Mouse (Mus musculus) stomach, embryonic 15.5 days (tissue): ENCODE measurements at regions not wholly inside any gene's neighbourhood (a gene's known extent, or its start where the extent isn't known, plus 50 kb on each side); places are given as distances from the start of the nearest gene placed in this dataset.

Experiments used
- ATAC-seq: fragments of 200-750 bp; cut with Nextera tagmentation; 2 replicates; pipeline ENCODE4 v1.8.0; 2017; ENCODE audit warnings: low read depth, moderate number of reproducible peaks, moderate TSS enrichment; ENCODE audit not compliant: insufficient read depth, low FRiP score
- H3K27ac ChIP-seq: fragments of 300-500 bp; sonication (generic); 2 replicates; pipeline ENCODE4 v1.5.1; 2015; ENCODE audit warnings: mild to moderate bottlenecking, inconsistent platforms
- H3K27me3 ChIP-seq: fragments of 300-500 bp; sonication (generic); replicated peaks from 2 replicates; pipeline ENCODE4 v1.6.1; 2015; ENCODE audit warnings: inconsistent platforms
- H3K36me3 ChIP-seq: fragments of 300-500 bp; sonication (generic); 2 replicates; pipeline ENCODE4 v1.6.1; 2015; ENCODE audit warnings: inconsistent platforms
- H3K4me1 ChIP-seq: fragments of 300-500 bp; sonication (generic); 2 replicates; pipeline ENCODE4 v1.6.1; 2015; ENCODE audit warnings: inconsistent platforms
- H3K4me2 ChIP-seq: fragments of 300-500 bp; sonication (generic); 2 replicates; pipeline ENCODE4 v1.6.1; 2015; ENCODE audit warnings: mild to moderate bottlenecking, inconsistent platforms
- H3K4me3 ChIP-seq: fragments of 300-500 bp; sonication (generic); replicated peaks from 2 replicates; pipeline ENCODE4 v1.5.1; 2015; ENCODE audit warnings: inconsistent platforms
- H3K9ac ChIP-seq: fragments of 300-500 bp; sonication (generic); 2 replicates; pipeline ENCODE4 v1.6.1; 2015; ENCODE audit warnings: inconsistent platforms
- H3K9me3 ChIP-seq: fragments of 300-500 bp; sonication (generic); 2 replicates; pipeline ENCODE4 v1.6.1; 2016; ENCODE audit warnings: inconsistent platforms
- WGBS: fragments of 180-500 bp; shearing (Covaris S2); methylation state at CpG from one replicate; pipeline ENCODE4 v1.1.7; 2015; 5-methylcytosine and 5-hydroxymethylcytosine counted together

DNA sequence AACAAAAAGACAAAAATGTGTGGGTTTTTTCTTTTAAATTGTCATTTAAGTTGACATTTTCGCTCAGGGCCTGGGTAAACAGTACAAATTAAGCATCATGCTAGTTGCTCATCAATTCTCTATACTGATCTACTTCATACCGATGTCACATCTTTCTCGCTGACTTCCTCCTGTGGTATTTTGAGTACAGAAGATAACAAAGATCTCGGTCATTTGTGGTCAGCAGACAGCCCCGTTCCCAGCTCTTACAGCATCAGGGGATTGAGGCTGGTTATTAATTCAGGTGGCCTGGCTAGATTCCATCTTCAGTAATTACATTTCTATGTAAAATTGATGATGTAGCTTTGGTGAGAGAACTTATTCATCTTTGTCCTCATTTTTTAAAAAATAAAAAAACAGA lies 483.6 kb upstream of the Gm11114 start:
- H3K9ac ChIP-seq: no peak overlapping the region
- H3K9me3 ChIP-seq: no peaks in the 10 kb centered on the region
- no peak overlapping the region for H3K4me3 ChIP-seq
- H3K4me1 ChIP-seq: no peaks in the 10 kb centered on the region
- no peak overlapping the region for H3K4me2 ChIP-seq
- no peaks in the 10 kb centered on the region for H3K27me3 ChIP-seq
- H3K27ac ChIP-seq: no peak overlapping the region
- no peaks in the 10 kb centered on the region for H3K36me3 ChIP-seq
- ATAC-seq: no peak
- WGBS: 66% methylated on average over 5 of the region's 5 CpGs

DNA sequence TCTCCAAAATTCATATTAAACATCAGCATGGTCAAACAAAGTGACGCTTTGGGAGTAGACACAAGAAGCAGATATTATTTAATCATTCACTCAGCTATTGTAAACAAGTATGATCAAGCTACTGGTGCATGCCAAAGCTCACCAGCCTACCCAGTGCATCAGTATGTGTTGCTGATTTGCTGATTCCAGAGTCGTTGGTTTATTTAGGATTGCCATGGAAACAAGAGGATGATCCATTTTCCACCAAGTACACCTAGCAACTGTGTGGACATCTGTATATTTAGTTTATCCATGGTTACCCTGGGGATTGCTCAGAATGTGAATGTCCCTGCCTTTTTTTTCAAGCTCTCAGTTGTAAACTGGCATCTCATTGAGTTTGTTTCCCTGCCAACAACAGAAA lies 481.9 kb upstream of the Gm11114 start:
- 48% methylated on average over 2 of the region's 2 CpGs for WGBS
- H3K9ac ChIP-seq: no peak overlapping the region
- no peaks in the 10 kb centered on the region for H3K27me3 ChIP-seq
- H3K4me1 ChIP-seq: no peaks in the 10 kb centered on the region
- ATAC-seq: no peak
- no peak overlapping the region for H3K4me3 ChIP-seq
- no peak overlapping the region for H3K27ac ChIP-seq
- H3K36me3 ChIP-seq: no peaks in the 10 kb centered on the region
- H3K4me2 ChIP-seq: no peak overlapping the region
- H3K9me3 ChIP-seq: no peaks in the 10 kb centered on the region

DNA sequence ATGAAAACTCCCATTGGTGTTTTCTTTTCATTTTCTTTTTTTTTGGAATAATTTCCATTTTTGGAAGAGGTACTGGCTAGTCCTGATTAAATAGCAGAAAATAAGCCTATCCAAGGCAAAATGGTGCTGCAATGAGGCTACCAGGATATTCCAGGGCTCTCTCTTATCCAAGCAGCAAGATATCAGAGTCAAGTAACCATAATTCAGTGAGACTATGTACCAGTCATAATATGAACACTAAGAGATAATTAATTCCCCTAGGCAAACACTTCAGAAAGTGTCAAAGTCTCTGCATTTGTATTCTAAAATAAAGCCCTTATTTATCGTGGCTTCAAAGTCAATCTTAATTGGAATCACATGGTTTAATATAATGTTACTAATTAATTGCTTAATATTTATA lies 475.1 kb upstream of the Gm11114 start:
- no peaks in the 10 kb centered on the region for H3K9me3 ChIP-seq
- H3K4me3 ChIP-seq: no peak overlapping the region
- no peaks in the 10 kb centered on the region for H3K36me3 ChIP-seq
- no peaks in the 10 kb centered on the region for H3K4me1 ChIP-seq
- no peak for ATAC-seq
- no peak overlapping the region for H3K4me2 ChIP-seq
- H3K27me3 ChIP-seq: no peaks in the 10 kb centered on the region
- H3K27ac ChIP-seq: no peak overlapping the region
- no peak overlapping the region for H3K9ac ChIP-seq
- WGBS: 85% methylated on average over 1 of the region's 1 CpGs

DNA sequence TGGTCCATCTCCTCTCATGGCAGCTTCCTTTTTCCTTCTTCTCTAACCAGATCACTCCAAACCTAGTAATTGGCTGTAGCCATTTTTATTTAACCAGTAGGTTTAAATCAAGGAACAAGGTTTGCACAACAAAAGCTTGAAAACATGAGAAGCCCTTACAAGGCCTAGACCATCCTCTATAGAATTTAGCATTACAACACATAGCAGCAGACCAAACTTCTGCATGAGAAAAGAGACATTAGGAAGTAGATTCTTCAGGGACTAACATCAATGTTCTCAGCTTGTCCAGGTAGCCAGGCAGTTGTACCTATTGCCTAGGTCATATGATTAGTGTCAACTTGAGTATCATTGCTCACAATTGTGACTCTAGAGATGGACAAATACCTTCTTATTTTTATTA lies 468.6 kb upstream of the Gm11114 start:
- no peak for ATAC-seq
- H3K36me3 ChIP-seq: no peaks in the 10 kb centered on the region
- no peak overlapping the region for H3K27ac ChIP-seq
- no peak overlapping the region for H3K4me2 ChIP-seq
- H3K9ac ChIP-seq: no peak overlapping the region
- no peaks in the 10 kb centered on the region for H3K4me1 ChIP-seq
- no peaks in the 10 kb centered on the region for H3K27me3 ChIP-seq
- H3K9me3 ChIP-seq: no peaks in the 10 kb centered on the region
- no peak overlapping the region for H3K4me3 ChIP-seq

DNA sequence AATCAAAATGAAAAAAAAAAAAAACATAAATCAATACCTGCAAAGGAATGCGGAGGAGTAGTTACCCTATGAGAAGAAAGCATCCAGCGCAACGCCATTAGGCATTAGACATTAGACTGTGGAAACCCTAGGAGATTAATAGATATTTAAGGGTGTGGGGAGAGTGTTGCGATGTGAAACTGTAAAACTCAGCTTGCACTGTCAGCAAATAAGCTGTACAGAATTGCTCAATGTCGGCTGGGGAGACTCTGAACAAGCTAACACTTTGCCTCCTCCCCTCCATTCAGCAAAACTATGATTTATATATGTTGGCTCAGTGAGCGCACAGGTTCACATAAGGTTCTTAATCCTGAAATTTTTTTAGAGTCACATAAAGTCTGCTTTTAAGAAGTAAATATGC lies 451.0 kb upstream of the Gm11114 start:
- Histone ChIP-seq H3K27ac (no peak overlapping the region), H3K27me3 (no peaks in the 10 kb centered on the region), H3K4me1 (no peaks in the 10 kb centered on the region), H3K4me3 (no peak overlapping the region), H3K9ac (no peak overlapping the region), H3K9me3 (no peaks in the 10 kb centered on the region), H3K4me2 (no peak overlapping the region), H3K36me3 (no peaks in the 10 kb centered on the region)
- peak; percentile 31; the same call in 1 of the 2 replicates for ATAC-seq
- 37% methylated on average over 6 of the region's 6 CpGs for WGBS

DNA sequence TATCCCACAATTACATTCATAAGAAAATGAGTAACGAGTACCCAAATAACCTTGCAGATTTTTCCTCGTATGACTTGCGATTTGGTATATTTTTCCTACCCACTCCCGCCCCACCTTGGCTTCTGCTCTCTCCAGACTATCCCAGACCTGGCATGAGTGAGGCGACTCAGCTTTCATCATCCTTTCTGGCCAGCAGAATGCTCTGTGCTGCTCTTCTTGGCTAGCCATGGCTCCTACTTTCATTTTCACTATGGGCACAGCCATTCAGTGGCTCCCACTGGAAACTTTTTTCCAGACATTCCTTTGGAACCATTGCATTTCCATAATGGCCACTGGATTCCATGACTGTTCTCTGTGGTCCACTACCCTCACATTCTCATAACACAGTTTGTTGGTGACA lies 449.1 kb upstream of the Gm11114 start:
- no peaks in the 10 kb centered on the region for H3K36me3 ChIP-seq
- no peak for ATAC-seq
- H3K9ac ChIP-seq: no peak overlapping the region
- no peak overlapping the region for H3K4me3 ChIP-seq
- H3K9me3 ChIP-seq: no peaks in the 10 kb centered on the region
- H3K4me1 ChIP-seq: no peaks in the 10 kb centered on the region
- WGBS: 84% methylated on average over 5 of the region's 5 CpGs
- H3K4me2 ChIP-seq: no peak overlapping the region
- no peaks in the 10 kb centered on the region for H3K27me3 ChIP-seq
- no peak overlapping the region for H3K27ac ChIP-seq

DNA sequence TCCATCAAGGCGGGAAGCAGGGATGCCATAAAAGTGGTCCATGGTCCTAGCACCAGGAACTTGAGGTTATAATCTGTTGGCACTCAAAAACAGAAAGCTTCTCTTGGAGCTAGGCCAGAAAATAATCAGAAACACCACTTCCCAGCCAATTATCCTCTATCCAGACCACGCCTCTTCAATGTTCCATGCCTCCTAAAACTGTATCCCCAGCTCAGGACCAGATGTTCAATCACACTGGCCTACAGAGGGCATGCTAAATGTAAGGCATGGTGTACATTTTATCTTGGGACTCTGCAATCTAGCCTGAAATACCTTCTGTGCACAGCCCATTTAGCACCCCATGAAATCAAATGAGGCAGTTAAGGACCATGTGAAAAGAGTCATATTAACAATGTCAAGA lies 418.4 kb upstream of the Gm11114 start:
- H3K27ac ChIP-seq: no peak overlapping the region
- no peak overlapping the region for H3K9ac ChIP-seq
- no peaks in the 10 kb centered on the region for H3K27me3 ChIP-seq
- no peaks in the 10 kb centered on the region for H3K9me3 ChIP-seq
- H3K36me3 ChIP-seq: no peaks in the 10 kb centered on the region
- H3K4me2 ChIP-seq: no peak overlapping the region
- ATAC-seq: no peak
- H3K4me1 ChIP-seq: no peaks in the 10 kb centered on the region
- WGBS: 73% methylated on average over 2 of the region's 2 CpGs
- H3K4me3 ChIP-seq: no peak overlapping the region

DNA sequence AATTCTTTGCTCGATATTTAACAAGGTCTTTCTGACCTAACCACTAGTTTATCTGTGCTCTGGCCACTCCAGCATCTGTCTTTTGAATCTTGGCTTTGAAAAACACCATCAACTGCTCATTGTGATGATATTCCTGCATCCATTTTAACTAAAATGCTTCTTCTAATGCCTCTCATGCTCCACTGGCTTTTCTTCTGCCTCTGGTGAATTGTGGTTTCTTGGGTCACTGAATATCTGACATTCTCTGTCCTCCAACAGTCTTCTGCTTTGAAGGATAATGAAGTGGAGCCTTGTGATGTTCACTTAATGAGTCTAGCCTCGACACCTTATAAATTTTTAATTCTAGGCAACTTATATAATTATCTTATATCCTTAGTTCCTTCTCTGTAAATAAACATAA lies 416.5 kb upstream of the Gm11114 start:
- Histone ChIP-seq H3K36me3 (no peaks in the 10 kb centered on the region), H3K27ac (no peak overlapping the region), H3K4me2 (no peak overlapping the region), H3K9me3 (no peaks in the 10 kb centered on the region), H3K27me3 (no peaks in the 10 kb centered on the region), H3K9ac (no peak overlapping the region), H3K4me1 (no peaks in the 10 kb centered on the region), H3K4me3 (no peak overlapping the region)
- ATAC-seq: no peak
- 72% methylated on average over 2 of the region's 2 CpGs for WGBS

DNA sequence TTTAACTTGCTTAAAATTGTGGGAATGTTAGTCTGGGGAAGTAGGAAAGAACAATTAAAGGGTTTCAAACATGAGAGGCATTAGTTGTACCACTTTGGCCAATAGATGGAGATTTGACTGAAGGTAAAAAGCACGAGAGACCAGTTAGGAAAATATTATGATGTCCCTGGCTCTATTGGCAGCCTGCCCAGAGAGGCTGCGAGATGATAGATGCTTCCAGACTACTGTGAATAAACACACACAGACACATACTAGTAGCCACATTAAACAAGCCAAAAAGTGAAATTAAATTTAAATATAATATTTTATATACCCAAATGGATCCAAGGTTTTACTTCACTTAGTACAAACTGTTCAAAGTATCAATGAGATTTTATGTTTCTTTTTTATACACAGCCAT lies 411.9 kb upstream of the Gm11114 start:
- H3K4me3 ChIP-seq: no peak overlapping the region
- no peaks in the 10 kb centered on the region for H3K27me3 ChIP-seq
- no peak for ATAC-seq
- H3K9me3 ChIP-seq: no peaks in the 10 kb centered on the region
- H3K27ac ChIP-seq: no peak overlapping the region
- no peaks in the 10 kb centered on the region for H3K36me3 ChIP-seq
- no peak overlapping the region for H3K9ac ChIP-seq
- 13% methylated on average over 2 of the region's 2 CpGs for WGBS
- H3K4me1 ChIP-seq: no peaks in the 10 kb centered on the region
- no peak overlapping the region for H3K4me2 ChIP-seq

DNA sequence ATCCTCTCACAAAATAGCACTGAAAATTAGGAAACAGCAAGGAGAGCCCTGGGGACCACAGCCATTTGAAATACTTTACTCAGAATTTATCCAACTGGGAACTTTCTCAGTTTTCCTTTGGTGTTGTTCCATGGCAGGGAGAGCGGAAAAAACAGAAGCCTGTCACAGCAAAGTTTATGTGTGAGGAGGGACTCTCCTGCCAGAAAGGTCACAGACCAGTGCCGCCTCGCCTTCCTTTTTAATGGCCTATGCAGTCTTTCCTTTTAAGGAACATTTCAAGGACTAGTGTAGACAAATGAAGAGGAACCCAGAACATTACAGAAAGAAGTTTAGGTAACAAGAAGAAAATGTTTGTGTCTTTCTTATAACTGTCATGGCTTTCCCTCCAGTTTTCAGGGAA lies 406.3 kb upstream of the Gm11114 start:
- 70% methylated on average over 3 of the region's 3 CpGs for WGBS

DNA sequence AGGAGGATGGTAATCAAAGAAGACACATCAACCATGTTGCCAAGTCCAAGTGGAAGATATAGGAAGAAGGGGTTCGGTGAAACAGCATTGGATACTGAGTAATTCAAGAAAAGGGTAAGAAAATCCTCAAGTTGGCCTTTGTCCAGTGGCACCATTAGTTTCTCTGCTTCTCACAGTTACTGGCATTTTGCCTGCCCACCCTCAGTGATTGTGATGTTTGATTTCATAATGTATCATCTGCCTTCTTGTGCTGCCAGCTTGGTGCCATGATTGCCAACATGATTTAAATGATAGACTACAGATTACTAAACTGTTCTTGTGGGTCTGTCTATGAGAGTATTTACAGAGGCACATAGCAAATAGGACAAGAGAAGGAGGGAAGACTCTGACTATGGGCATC lies 399.3 kb upstream of the Gm11114 start:
- H3K9ac ChIP-seq: no peak overlapping the region
- no peak overlapping the region for H3K4me2 ChIP-seq
- no peaks in the 10 kb centered on the region for H3K27me3 ChIP-seq
- ATAC-seq: no peak
- H3K4me3 ChIP-seq: no peak overlapping the region
- no peaks in the 10 kb centered on the region for H3K4me1 ChIP-seq
- no peak overlapping the region for H3K27ac ChIP-seq
- WGBS: 67% methylated on average over 1 of the region's 1 CpGs
- H3K9me3 ChIP-seq: no peaks in the 10 kb centered on the region
- no peaks in the 10 kb centered on the region for H3K36me3 ChIP-seq

More for the DNA sequence above, 406.3 kb upstream of the Gm11114 start:
- no peaks in the 10 kb centered on the region for H3K27me3 ChIP-seq
- H3K9me3 ChIP-seq: no peaks in the 10 kb centered on the region
- H3K4me2 ChIP-seq: no peak overlapping the region
- H3K4me1 ChIP-seq: no peaks in the 10 kb centered on the region
- H3K36me3 ChIP-seq: no peaks in the 10 kb centered on the region
- H3K27ac ChIP-seq: no peak overlapping the region
- no peak overlapping the region for H3K9ac ChIP-seq
- no peak overlapping the region for H3K4me3 ChIP-seq
- no peak for ATAC-seq

DNA sequence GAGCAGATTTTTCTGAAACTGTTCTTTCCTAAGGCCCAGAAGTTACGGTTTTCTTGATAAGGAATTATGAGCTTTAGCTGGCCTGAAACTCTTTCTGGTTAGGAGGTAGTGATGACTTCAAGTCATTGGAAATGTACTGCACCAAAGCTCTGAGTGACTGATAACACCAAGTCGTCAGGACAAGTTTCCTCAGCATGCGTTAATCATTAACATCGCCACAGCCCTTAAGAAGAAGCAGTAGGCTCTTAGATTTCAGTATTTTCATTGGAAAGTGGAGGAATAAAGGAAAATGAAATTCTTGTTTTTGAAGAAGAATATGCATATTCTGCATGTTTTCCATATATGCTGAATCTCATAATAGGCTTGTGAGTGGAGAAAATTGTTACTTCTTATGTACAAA lies 390.3 kb upstream of the Gm11114 start:
- H3K4me3 ChIP-seq: no peak overlapping the region
- H3K4me2 ChIP-seq: no peak overlapping the region
- no peaks in the 10 kb centered on the region for H3K9me3 ChIP-seq
- no peaks in the 10 kb centered on the region for H3K4me1 ChIP-seq
- ATAC-seq: no peak
- 65% methylated on average over 4 of the region's 4 CpGs for WGBS
- H3K36me3 ChIP-seq: no peaks in the 10 kb centered on the region
- no peak overlapping the region for H3K9ac ChIP-seq
- H3K27me3 ChIP-seq: no peaks in the 10 kb centered on the region
- H3K27ac ChIP-seq: no peak overlapping the region

DNA sequence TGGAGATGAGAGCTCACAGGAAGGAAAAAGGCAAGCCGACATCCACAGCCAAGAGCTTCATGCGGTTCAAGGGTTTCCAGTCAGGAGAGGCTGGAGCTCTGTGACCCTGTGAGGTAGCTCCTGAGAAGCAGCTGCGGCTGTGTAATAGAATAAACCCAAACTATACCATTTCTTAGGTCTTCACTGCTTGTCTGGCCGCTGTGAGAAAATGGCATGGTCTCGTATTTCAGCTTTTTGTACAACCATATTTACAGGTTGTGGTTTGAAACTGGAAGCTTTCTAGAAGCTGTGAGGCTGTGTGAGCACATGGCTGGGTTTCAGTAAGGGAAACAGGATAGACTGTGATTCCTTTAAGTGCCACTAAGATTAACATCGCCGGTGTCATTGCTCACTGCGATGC lies 388.6 kb upstream of the Gm11114 start:
- no peaks in the 10 kb centered on the region for H3K36me3 ChIP-seq
- no peak overlapping the region for H3K4me3 ChIP-seq
- H3K4me1 ChIP-seq: no peaks in the 10 kb centered on the region
- H3K9ac ChIP-seq: no peak overlapping the region
- no peak for ATAC-seq
- 77% methylated on average over 8 of the region's 8 CpGs for WGBS
- H3K9me3 ChIP-seq: no peaks in the 10 kb centered on the region
- no peaks in the 10 kb centered on the region for H3K27me3 ChIP-seq
- H3K27ac ChIP-seq: no peak overlapping the region
- H3K4me2 ChIP-seq: no peak overlapping the region
